Mouse (Mus musculus): ENCODE data around the gene Dclre1c.

GRCm38 (mm10) chr2:3387105-3387860 lies 36.6 kb upstream of the Dclre1c start:
- TF ChIP-seq POLR2A (IDR thresholded peaks at IDR 0.05; ENCODE audit: borderline replicate concordance, insufficient read depth, low read length) (no peak), CTCF (IDR thresholded peaks at IDR 0.05; ENCODE audit: borderline replicate concordance, insufficient read depth, low read depth, low read length) (no peak)

All from cerebellum, adult 2 months (tissue).